Mouse (Mus musculus) megakaryocyte, embryonic 14.5 days (primary cell): ENCODE results near the gene Tceanc2. TPM values are rescaled to one million over a fixed set of nuclear protein-coding genes. Genes with fewer than 3 reads are reported as not detected.
A peak's percentile ranks its signal among the peaks of the same experiment; 100 is the strongest.

ENCODE experiments used
- H3K27me3 ChIP-seq: replicated peaks from 2 replicates; pipeline ENCODE3; 2012; ENCODE audit warnings: inconsistent platforms
- H3K36me3 ChIP-seq: replicated peaks from 2 replicates; pipeline ENCODE3; 2012; ENCODE audit warnings: low read length, inconsistent platforms, mixed read lengths
- H3K4me1 ChIP-seq: 2 replicates; pipeline ENCODE4 v1.6.1; 2012; ENCODE audit warnings: inconsistent platforms
- H3K4me3 ChIP-seq: replicated peaks from 2 replicates; pipeline ENCODE3; 2012; ENCODE audit warnings: moderate library complexity, mild to moderate bottlenecking, inconsistent platforms
- H3K9me3 ChIP-seq: 2 replicates; pipeline ENCODE4 v1.6.1; 2012; ENCODE audit warnings: inconsistent platforms
- FLI1 ChIP-seq: IDR thresholded peaks from 2 replicates; pipeline ENCODE4 v1.6.1; 2012; ENCODE audit warnings: low read length, inconsistent platforms, mixed read lengths
- GATA1 ChIP-seq: IDR thresholded peaks from 3 replicates; pipeline ENCODE4 v1.6.1; 2012; ENCODE audit warnings: mixed read lengths, low read length, inconsistent platforms, borderline replicate concordance
- polyA plus RNA-seq: library from polyadenylated mRNA; stranded (reverse); fragments of >175 nt; gene quantifications from 2 replicates; pipeline ENCODE4 v1.2.3, GENCODE M21; 2012; ENCODE audit warnings: low replicate concordance; ENCODE audit not compliant: insufficient read depth

The Tceanc2 gene
- polyA plus RNA-seq, 1 experiment = 31.3 TPM

DNA sequence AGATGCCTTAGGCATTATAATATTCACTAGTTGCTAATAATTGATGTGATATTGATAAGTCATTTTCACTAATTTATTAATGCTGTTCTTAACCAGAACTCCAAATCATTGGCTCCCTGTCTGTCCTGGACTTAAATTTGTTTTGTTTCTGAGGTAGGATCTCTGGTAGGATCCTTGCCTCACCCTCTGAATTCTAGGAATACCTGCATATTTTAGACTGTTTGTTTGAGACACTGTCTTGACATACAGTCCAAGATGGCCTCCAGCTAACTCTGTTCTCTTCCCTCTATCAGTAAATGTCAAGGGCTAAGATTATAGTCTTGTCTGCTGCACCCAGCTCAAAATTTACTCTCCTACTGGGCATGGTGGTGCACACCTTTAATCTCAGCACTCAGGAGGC, 1.8 kb upstream of the Tceanc2 start:
- H3K4me3 ChIP-seq = peak overlapping the region; percentile 70
- no peaks in the 10 kb centered on the region for H3K27me3 ChIP-seq
- H3K9me3 ChIP-seq = no peaks in the 10 kb centered on the region
- peaks cover 25% of the 10 kb centered on the region for H3K36me3 ChIP-seq
- TF ChIP-seq FLI1 (no peak), GATA1 (no peak)
- peaks cover 71% of the 10 kb centered on the region for H3K4me1 ChIP-seq

- Histone ChIP-seq H3K4me3 (peak overlapping the region; percentile 100), H3K4me1 (peaks cover 74% of the 10 kb centered on the region), H3K9me3 (no peaks in the 10 kb centered on the region), H3K27me3 (no peaks in the 10 kb centered on the region), H3K36me3 (peaks cover 26% of the 10 kb centered on the region)
- TF ChIP-seq FLI1 (no peak), GATA1 (no peak)
Measured at GRCm38 (mm10) chr4:107179561-107179960, 645 bp upstream of the Tceanc2 start.

DNA sequence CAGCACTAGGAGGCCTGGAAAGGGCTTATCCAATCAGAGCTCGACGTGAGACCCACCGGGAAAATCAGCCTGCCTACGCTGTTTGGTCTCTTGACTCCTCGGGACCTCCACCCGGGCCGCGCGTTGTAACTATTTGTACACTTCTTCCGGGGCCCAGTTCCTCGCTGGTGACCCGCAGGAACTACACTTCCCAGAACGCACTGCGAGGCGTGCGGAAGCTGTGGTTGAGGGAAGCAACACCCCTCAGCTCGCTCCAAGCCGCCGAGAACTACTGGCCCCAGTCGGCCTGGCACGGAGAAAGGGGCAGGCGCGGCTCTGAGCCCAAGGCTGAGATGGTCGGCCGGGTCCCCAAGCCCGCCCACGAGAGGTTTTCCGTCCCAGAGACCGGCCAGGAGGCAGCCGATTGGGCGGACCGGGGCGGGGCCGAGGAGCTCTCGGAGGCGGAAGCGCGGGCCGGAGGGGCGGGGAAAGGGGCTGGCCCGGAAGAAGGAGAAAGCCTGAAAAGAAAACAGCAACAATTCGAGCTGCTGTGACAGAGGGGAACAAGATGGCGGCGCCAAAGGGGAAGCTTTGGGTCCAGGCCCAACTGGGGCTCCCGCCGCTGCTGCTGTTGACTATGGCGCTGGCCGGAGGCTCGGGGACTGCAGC, 610 bp downstream of the Tceanc2 start, which contains the start of gene Tmem59:
Tmem59 (plus strand) TSS at position 218 of the 648 bp plus-strand sequence.
- peaks cover 74% of the 10 kb centered on the region for H3K4me1 ChIP-seq
- H3K36me3 ChIP-seq = peaks cover 36% of the 10 kb centered on the region
- peak within 1 kb of the TSS; percentile 100 for H3K4me3 ChIP-seq
- no peaks in the 10 kb centered on the region for H3K9me3 ChIP-seq
- no peaks in the 10 kb centered on the region for H3K27me3 ChIP-seq
- TF ChIP-seq GATA1 (no peak), FLI1 (no peak)

GRCm38 (mm10) chr4:107177506-107177905, 1.4 kb downstream of the Tceanc2 start:
- Histone ChIP-seq H3K27me3 (no peaks in the 10 kb centered on the region), H3K4me1 (peaks cover 69% of the 10 kb centered on the region), H3K4me3 (peak overlapping the region; percentile 100), H3K36me3 (peaks cover 41% of the 10 kb centered on the region), H3K9me3 (no peaks in the 10 kb centered on the region)
- no peak for TF ChIP-seq FLI1
- no peak for TF ChIP-seq GATA1

DNA sequence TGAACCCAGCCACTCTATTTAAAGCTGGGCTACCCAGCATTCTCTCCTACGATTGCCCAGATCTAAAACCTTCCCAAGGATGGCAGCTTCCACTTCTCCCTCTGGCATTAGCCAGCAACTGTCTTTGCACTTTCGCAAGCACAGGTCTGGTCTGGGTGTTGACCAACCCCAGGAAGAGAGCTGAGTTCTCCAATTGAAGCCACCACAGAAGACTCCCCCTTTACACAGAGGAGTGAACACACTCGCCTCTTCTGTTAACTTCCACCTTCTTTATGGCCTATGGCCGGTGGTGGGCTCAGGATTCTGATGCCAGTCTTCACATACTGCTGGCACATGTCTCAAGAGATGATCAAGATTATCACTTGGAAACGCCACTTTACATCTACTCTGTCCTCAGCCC, 11.1 kb downstream of the Tceanc2 start:
- H3K4me1 ChIP-seq = peaks cover 13% of the 10 kb centered on the region
- H3K36me3 ChIP-seq = peaks cover 88% of the 10 kb centered on the region

DNA sequence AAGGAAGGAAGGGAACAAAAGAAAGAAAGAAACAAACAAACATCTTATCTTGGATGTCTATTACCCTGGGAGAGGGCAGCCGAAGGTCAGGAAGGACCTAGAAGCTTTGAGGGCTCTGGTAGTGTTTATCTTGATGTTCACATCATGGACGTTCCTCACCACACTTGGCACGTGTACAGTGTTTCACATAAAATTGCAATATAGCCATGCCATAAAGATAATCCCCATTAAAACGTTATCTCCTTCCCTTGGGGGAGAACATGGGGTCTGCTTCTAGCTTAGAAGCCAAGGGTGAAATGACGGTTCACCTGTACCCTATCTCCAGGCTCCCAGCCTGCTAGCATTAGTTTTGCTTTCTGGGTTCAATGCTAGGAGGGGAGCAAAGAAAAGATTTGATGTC, 12.2 kb downstream of the Tceanc2 start:
- Histone ChIP-seq H3K27me3 (no peaks in the 10 kb centered on the region), H3K4me3 (no peak overlapping the region), H3K36me3 (peaks cover 88% of the 10 kb centered on the region), H3K9me3 (no peaks in the 10 kb centered on the region), H3K4me1 (peaks cover 12% of the 10 kb centered on the region)
- TF ChIP-seq GATA1 (no peak), FLI1 (no peak)

More for the DNA sequence above, 11.1 kb downstream of the Tceanc2 start:
- Histone ChIP-seq H3K4me3 (no peak overlapping the region), H3K27me3 (no peaks in the 10 kb centered on the region), H3K9me3 (no peaks in the 10 kb centered on the region)
- no peak for TF ChIP-seq FLI1
- no peak for TF ChIP-seq GATA1

- Histone ChIP-seq H3K4me1 (peaks cover 23% of the 10 kb centered on the region), H3K27me3 (no peaks in the 10 kb centered on the region), H3K4me3 (no peak overlapping the region), H3K9me3 (no peaks in the 10 kb centered on the region), H3K36me3 (peaks cover 93% of the 10 kb centered on the region)
- no peak for TF ChIP-seq GATA1
- no peak for TF ChIP-seq FLI1
Measured at GRCm38 (mm10) chr4:107163756-107164587, 14.9 kb downstream of the Tceanc2 start.

DNA sequence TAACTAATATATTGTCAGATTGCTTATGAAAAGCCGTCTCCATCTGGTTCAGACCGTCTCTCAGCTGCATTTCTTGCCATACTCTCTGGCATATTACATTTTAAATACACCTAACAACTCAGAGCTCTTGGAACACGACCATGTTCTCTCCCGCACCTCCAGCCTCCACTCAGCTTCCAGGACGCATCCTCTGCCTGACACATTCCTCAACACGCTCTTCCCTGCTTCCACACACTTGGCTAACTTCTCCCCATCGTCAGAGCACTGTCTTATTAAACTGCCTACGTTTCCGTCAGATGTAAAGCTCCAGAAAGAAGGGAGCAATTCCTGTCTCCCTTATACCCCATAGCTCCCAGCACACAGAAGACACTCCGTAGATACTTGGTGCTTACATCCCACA, 15.6 kb downstream of the Tceanc2 start:
- no peaks in the 10 kb centered on the region for H3K27me3 ChIP-seq
- peaks cover 23% of the 10 kb centered on the region for H3K4me1 ChIP-seq
- TF ChIP-seq GATA1 (no peak), FLI1 (no peak)
- peaks cover 93% of the 10 kb centered on the region for H3K36me3 ChIP-seq
- H3K4me3 ChIP-seq = no peak overlapping the region
- H3K9me3 ChIP-seq = no peaks in the 10 kb centered on the region

DNA sequence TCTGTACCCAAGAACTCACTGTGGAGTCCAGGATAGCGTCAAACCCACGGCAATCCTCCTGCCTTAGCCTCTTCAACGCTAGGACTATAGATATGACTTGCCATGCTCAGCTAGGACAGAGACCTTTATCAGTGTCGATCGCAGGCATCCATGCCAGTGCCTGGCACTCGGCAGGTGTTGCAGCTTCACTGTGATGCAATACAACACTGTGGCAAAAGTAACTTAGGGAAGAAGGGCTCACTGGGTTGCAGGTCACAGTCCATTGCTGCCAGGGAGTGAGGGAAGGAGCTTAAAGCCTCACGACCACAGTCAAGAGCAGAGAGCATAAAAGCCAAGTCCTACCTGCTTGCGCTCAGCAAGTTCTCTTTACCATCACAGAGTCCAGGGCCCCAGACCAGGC, 18.7 kb downstream of the Tceanc2 start:
- H3K4me1 ChIP-seq = peaks cover 23% of the 10 kb centered on the region
- H3K36me3 ChIP-seq = peaks cover 97% of the 10 kb centered on the region
- no peaks in the 10 kb centered on the region for H3K27me3 ChIP-seq
- TF ChIP-seq FLI1 (no peak), GATA1 (0 out of 3 replicates have a peak, but pooled peaks have one; percentile 4)
- H3K4me3 ChIP-seq = no peak overlapping the region
- H3K9me3 ChIP-seq = no peaks in the 10 kb centered on the region

GRCm38 (mm10) chr4:107159166-107159773, 19.6 kb downstream of the Tceanc2 start:
- Histone ChIP-seq H3K9me3 (no peaks in the 10 kb centered on the region), H3K4me3 (no peak overlapping the region), H3K4me1 (peaks cover 23% of the 10 kb centered on the region), H3K36me3 (peaks cover 97% of the 10 kb centered on the region), H3K27me3 (no peaks in the 10 kb centered on the region)
- TF ChIP-seq FLI1 (no peak), GATA1 (no peak)
